Mouse (Mus musculus) ES-E14 (cell line): ENCODE results near the gene Stx7.

ENCODE experiments used
- CHD2 ChIP-seq: IDR thresholded peaks from 2 replicates; pipeline ENCODE4 v1.6.1; 2014; ENCODE audit warnings: mild to moderate bottlenecking, low read depth, low read length, inconsistent platforms
- HCFC1 ChIP-seq: IDR thresholded peaks from 2 replicates; pipeline ENCODE4 v1.6.1; 2012; ENCODE audit warnings: low read length, inconsistent platforms, borderline replicate concordance; ENCODE audit not compliant: insufficient read depth
- MAFK ChIP-seq: IDR thresholded peaks from 2 replicates; pipeline ENCODE4 v1.6.1; 2014; ENCODE audit warnings: mild to moderate bottlenecking, low read depth, low read length, inconsistent platforms; ENCODE audit not compliant: insufficient read depth
- ZNF384 ChIP-seq: IDR thresholded peaks from 2 replicates; pipeline ENCODE4 v1.6.1; 2012; ENCODE audit warnings: low read depth, low read length, inconsistent platforms

- TF ChIP-seq HCFC1 (no peak), ZNF384 (no peak), CHD2 (no peak), MAFK (no peak)
Measured at GRCm38 (mm10) chr10:24142735-24143134, 6.4 kb upstream of the Stx7 start.
